Mouse (Mus musculus) hindbrain, embryonic 14.5 days (tissue): ENCODE results near the gene Urgcp. TPM values are rescaled to one million over a fixed set of nuclear protein-coding genes. Genes with fewer than 3 reads are reported as not detected.

Experiments used
- ATAC-seq: fragments of 200-750 bp; cut with Nextera tagmentation; 2 replicates; pipeline ENCODE4 v1.8.0; 2017; ENCODE audit warnings: moderate number of reproducible peaks, mild to moderate bottlenecking, moderate TSS enrichment, moderate library complexity; ENCODE audit not compliant: low FRiP score
- DNase-seq: peaks from one replicate; pipeline ENCODE4 v3.0.0-alpha.2; 2015; ENCODE audit warnings: low spot score
- H3K27ac ChIP-seq: fragments of 300-500 bp; sonication (generic); 2 replicates; pipeline ENCODE4 v1.5.1; 2014; ENCODE audit warnings: mild to moderate bottlenecking, moderate library complexity
- H3K27me3 ChIP-seq: fragments of 300-500 bp; sonication (generic); 2 replicates; pipeline ENCODE4 v1.6.1; 2014; ENCODE audit warnings: mild to moderate bottlenecking, low read length, mixed read lengths; ENCODE audit not compliant: control insufficient read depth, insufficient read depth
- H3K36me3 ChIP-seq: fragments of 300-500 bp; sonication (generic); replicated peaks from 2 replicates; pipeline ENCODE4 v1.6.1; 2014; ENCODE audit not compliant: control insufficient read depth, insufficient read depth
- H3K4me1 ChIP-seq: fragments of 300-500 bp; sonication (generic); replicated peaks from 2 replicates; pipeline ENCODE4 v1.6.1; 2014; ENCODE audit warnings: antibody characterized with exemption, low read length, mixed read lengths; ENCODE audit not compliant: control insufficient read depth, insufficient read depth
- H3K4me2 ChIP-seq: fragments of 300-500 bp; sonication (generic); replicated peaks from 2 replicates; pipeline ENCODE4 v1.6.1; 2014; ENCODE audit warnings: mild to moderate bottlenecking, moderate library complexity
- H3K4me3 ChIP-seq: fragments of 300-500 bp; sonication (generic); replicated peaks from 2 replicates; pipeline ENCODE4 v1.5.1; 2014; ENCODE audit warnings: mild to moderate bottlenecking, low read length
- H3K9ac ChIP-seq: fragments of 300-500 bp; sonication (generic); 2 replicates; pipeline ENCODE4 v1.6.1; 2014
- H3K9me3 ChIP-seq: fragments of 300-500 bp; sonication (generic); 2 replicates; pipeline ENCODE4 v1.6.1; 2016; ENCODE audit warnings: low read length; ENCODE audit not compliant: control insufficient read depth
- WGBS: fragments of 180-500 bp; shearing (Covaris S2); extraction: QIAGEN DNeasy Blood & Tissue Kit; methylation state at CpG from one replicate; pipeline ENCODE4 v1.1.7; 2014; 5-methylcytosine and 5-hydroxymethylcytosine counted together
- polyA plus RNA-seq: library from polyadenylated mRNA; unstranded; fragments of >200 nt; fragmentation: Nextera tagmentation; extraction: Ambion mirVana; gene quantifications from 2 replicates; pipeline ENCODE4 v1.2.1, GENCODE M21; 2014

Gene Urgcp
- polyA plus RNA-seq, 1 experiment from 2014 or later = 26.8 TPM

DNA sequence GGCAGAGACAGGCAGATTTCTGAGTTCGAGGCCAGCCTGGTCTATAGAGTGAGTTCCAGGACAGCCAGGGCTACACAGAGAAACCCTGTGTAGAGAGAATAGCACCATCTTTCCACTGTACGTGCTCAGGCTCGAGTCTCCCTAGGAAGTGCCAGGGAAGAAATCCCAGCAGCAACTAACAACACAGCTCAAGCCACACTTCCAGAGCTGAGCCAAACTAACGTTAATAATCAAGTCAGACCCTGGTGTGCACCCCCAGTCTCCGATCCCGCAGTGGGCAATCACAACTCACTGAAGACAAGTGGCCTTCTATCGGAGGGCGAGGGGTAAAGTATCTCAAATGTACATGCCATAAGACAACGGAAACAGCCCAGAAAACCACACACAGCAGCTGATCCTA, 32.6 kb downstream of the Urgcp start:
- H3K4me2 ChIP-seq = no peak overlapping the region
- H3K4me1 ChIP-seq = 0 out of 2 replicates have a peak, but pooled peaks cover 4% of the 10 kb centered on the region
- H3K27ac ChIP-seq = no peak overlapping the region
- no peaks in the 10 kb centered on the region for H3K27me3 ChIP-seq
- ATAC-seq = no peak
- no peaks in the 10 kb centered on the region for H3K9me3 ChIP-seq
- H3K36me3 ChIP-seq = no peaks in the 10 kb centered on the region
- H3K9ac ChIP-seq = no peak overlapping the region
- 94% methylated on average over 9 of the region's 9 CpGs for WGBS
- no peak overlapping the region for H3K4me3 ChIP-seq
- DNase-seq = no peak

DNA sequence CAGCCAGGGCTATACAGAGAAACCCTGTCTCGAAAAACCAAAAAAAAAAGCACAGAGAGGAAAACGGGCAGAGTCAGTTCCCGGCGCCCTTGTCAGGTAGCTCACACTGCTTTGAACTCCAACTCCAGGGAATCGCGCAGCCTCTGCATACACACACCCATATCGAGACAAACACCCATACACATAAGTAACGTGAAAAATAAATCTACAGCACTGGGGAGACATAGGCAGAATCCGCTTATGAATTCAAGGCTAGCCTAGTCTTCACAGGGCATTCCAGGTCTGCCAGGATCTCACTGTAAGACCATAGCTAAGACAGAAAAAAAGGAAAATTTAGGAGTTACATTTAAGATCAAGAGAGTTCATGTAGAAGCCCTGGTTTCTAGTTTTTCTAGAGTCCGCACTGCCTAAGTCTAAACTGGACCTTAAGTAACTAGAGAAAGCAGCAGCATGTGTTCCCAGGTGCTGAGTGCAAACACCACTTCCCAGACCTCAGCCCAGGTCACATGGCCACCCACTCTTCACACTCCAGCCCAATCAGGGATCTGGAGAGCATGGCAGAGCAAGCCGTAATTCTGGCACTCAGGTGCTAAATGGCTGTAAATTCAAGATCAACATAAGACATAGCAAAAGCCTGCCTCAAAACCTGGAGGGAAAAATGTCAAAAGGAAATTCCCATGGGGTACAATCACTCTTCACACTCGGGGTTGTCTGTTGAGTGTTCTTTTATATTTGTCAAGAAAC, 43.4 kb downstream of the Urgcp start:
- DNase-seq (no peak), ATAC-seq (no peak)
- no peak overlapping the region for H3K4me3 ChIP-seq
- no peak overlapping the region for H3K9ac ChIP-seq
- H3K4me1 ChIP-seq = no peaks in the 10 kb centered on the region
- WGBS = 93% methylated on average over 12 of the region's 12 CpGs
- no peaks in the 10 kb centered on the region for H3K27me3 ChIP-seq
- H3K9me3 ChIP-seq = no peaks in the 10 kb centered on the region
- no peak overlapping the region for H3K27ac ChIP-seq
- no peak overlapping the region for H3K4me2 ChIP-seq
- H3K36me3 ChIP-seq = peaks cover 51% of the 10 kb centered on the region

DNA sequence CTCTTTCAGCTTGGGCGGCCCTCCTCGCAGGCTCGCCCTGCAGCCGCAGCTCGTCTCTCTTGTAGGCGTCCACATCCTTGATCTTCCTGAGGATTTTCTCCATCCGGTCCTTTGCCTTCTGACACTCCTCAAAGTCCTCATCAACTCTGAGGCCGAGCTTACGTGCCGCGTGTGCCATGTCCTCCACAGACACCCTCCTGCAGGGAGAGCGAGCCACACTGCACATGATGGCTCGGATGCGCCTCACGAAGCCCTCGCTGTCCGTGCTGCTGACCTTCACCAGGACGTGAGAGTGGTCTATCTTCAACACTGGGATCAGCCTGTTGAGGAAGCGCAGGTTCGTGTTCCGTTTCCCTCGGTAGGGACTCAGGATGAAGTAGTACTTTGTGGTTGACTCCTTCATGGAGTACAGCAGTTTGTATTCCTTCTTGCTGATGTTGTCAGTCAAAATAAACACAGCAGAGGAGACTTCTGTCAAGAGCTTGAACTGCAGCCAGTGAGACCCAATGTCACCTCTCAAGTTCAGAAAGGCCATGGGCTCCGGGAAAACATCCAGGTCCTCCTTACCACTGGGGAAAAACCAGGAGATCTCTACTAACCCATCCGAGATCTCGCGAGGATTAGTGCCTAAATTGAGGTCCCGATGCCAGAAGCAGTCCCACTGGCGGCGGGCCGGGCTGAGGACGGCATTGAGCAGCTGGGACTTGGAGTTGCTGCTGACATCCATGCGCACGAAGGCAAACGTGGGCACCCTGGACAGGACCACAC, 45.1 kb downstream of the Urgcp start:
- H3K36me3 ChIP-seq = peaks cover 48% of the 10 kb centered on the region
- H3K4me1 ChIP-seq = no peaks in the 10 kb centered on the region
- no peak overlapping the region for H3K27ac ChIP-seq
- H3K4me2 ChIP-seq = no peak overlapping the region
- no peaks in the 10 kb centered on the region for H3K27me3 ChIP-seq
- ATAC-seq (no peak), DNase-seq (no peak)
- no peak overlapping the region for H3K9ac ChIP-seq
- WGBS = 94% methylated on average over 34 of the region's 34 CpGs
- H3K9me3 ChIP-seq = no peaks in the 10 kb centered on the region
- no peak overlapping the region for H3K4me3 ChIP-seq

DNA sequence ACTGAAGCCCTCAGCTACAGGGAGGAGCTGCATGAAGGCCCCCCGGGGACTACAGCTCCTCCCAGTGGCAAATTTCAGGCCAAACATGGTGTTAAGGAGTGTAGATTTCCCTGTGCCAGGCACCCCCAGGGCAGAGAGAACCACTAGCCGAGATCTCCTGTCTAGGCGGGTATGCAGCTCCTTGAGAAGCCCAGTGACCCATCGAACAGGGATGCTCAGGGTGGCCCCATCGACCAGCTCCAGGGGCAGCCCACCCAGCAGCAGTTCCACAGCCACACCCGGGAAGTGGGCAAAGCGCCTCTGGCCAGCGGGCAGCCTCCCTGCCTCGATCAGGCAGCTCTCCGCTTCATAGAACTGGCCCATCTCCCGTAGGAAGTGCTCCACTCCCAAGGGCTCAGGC, 45.9 kb downstream of the Urgcp start:
- H3K4me1 ChIP-seq = no peaks in the 10 kb centered on the region
- 91% methylated on average over 11 of the region's 11 CpGs for WGBS
- no peak for DNase-seq
- no peak for ATAC-seq
- no peak overlapping the region for H3K4me2 ChIP-seq
- no peak overlapping the region for H3K27ac ChIP-seq
- H3K4me3 ChIP-seq = no peak overlapping the region
- H3K36me3 ChIP-seq = peaks cover 45% of the 10 kb centered on the region
- no peak overlapping the region for H3K9ac ChIP-seq
- H3K27me3 ChIP-seq = no peaks in the 10 kb centered on the region
- H3K9me3 ChIP-seq = no peaks in the 10 kb centered on the region

DNA sequence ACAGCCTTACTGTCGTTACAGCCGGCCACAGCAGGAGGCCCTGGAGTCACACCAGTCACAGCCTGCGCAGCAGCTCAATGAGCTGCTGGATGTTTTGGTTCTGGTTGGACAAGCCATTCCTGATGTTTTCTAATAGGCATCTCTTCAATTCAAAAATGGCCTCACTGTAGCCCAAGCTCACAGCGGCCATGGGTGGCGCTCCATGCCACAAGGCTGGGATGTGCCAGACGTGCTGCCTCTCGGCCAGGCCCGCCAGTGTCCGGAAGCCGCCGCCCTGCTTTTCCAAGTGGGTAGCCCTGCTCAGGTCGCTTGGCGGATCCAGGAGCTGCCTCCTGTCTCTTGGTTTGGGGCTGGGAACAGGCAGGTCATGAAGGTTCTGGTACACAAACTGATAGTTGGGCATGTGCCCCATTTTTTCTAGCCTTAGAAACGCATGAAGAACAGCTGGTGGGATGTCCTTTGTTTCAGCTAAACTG, 46.5 kb downstream of the Urgcp start, which contains the start of gene Mrps24:
Gene Mrps24, minus strand, starts transcription at position 51 of the 476 bp plus-strand sequence.
- H3K36me3 ChIP-seq = peaks cover 45% of the 10 kb centered on the region

DNA sequence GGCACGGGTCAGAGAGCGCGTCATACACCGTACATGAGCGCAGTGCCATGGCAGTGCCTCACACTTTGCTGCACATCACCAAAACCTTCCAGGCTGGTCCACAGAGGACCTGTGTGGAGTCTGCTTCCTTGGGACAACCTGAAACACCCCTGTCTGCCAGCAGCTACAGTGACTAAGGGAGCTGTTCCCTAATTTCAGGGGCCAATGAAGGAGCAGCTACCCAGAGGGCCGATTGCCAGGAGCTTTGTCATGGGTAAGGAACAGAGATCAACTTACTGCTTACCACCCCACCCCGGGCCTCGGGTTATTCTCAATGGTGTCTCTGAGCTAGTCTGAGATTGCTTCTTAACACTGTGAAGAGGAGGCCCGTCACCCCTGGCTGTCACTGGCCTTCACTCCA, 47.0 kb downstream of the Urgcp start:
- DNase-seq (no peak), ATAC-seq (no peak)
- no peak overlapping the region for H3K9ac ChIP-seq
- 92% methylated on average over 9 of the region's 9 CpGs for WGBS
- no peaks in the 10 kb centered on the region for H3K4me1 ChIP-seq
- peaks cover 45% of the 10 kb centered on the region for H3K36me3 ChIP-seq
- no peaks in the 10 kb centered on the region for H3K9me3 ChIP-seq
- no peaks in the 10 kb centered on the region for H3K27me3 ChIP-seq
- H3K4me2 ChIP-seq = no peak overlapping the region
- H3K4me3 ChIP-seq = no peak overlapping the region
- no peak overlapping the region for H3K27ac ChIP-seq

More for the DNA sequence above, 46.5 kb downstream of the Urgcp start, which contains the start of gene Mrps24:
- ATAC-seq (no peak), DNase-seq (no peak)
- Histone ChIP-seq H3K4me1 (no peaks in the 10 kb centered on the region), H3K9me3 (no peaks in the 10 kb centered on the region), H3K4me3 (no peak within 1 kb of the TSS), H3K9ac (no peak within 1 kb of the TSS), H3K4me2 (no peak within 1 kb of the TSS), H3K27me3 (no peaks in the 10 kb centered on the region), H3K27ac (no peak within 1 kb of the TSS)
- WGBS = 82% methylated on average over 14 of the region's 14 CpGs

DNA sequence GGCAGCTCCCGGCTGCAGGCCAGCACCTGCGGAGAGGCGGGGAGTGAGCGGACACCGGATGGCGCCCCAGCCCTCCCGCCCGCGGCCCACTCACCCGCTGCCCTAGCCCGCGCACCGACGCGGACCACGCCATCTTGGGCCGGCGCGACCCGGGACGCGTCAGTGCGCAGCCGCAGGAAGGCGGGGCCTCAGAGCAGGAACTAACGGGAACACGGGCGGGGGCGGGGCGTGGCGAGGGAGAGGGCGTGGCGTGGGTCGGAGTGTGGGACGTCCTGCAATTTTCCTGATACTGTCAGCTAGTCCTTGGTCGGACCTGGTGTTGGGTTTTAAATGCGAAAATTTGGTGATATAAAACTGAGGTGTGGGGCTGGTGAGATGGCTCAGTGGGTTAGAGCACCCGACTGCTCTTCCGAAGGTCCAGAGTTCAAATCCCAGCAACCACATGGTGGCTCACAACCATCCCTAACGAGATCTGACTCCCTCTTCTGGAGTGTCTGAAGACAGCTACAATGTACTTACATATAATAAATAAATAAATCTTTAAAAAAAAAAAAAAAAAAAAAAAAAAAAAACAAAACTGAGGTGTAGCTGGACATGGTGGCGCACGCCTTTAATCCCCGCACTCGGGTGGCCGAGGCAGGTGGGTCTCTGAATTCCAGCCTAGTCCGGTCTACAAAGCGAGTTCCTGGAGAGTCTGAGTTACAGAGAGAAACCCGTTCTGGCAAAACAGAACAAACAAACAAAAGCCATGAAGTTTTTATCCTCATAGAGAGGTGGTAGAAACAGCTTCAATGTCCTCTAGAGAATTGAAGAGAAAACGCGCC, 54.4 kb downstream of the Urgcp start:
- Histone ChIP-seq H3K4me3 (peak overlapping the region; percentile 86), H3K9ac (peak overlapping the region; percentile 86), H3K36me3 (peaks cover 23% of the 10 kb centered on the region), H3K4me1 (peaks cover 14% of the 10 kb centered on the region), H3K4me2 (peak overlapping the region; percentile 70), H3K27me3 (no peaks in the 10 kb centered on the region), H3K27ac (peak overlapping the region; percentile 79), H3K9me3 (no peaks in the 10 kb centered on the region)
- DNase-seq = peak; percentile 91
- WGBS = 25% methylated on average over 41 of the region's 50 CpGs
- peak; percentile 95 for ATAC-seq

DNA sequence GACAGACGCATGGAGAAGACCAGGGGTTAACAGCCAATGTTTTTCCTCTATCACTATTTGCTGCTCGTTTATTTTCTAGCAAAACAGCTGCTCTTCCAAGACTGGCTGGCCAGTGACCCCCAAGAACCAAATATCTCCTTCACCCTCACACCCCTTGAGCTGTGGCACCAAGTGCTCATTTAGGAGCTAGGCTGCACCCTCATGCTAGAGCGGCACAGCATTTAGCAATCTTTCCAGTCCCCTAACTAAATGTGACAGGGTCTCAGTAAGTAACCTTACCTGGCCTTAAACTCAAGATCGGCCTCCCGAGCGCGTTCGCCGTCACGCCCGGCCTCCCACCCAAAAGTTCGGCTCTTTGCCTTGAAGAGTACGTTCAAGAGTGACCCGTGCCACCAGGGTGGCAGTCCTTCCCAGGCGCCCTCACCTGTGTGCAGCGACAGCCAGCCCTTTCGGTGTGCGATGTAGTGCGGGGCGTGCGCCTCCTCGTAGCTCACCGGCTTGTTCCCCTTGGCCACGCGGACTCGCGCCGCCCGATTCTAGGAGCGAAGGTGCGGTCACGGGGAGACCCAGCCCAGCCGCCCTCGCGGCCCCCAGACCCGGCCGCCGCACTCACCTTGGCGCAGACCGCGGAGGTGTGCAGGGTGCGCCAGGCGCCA, 55.2 kb downstream of the Urgcp start:
- DNase-seq = no peak
- Histone ChIP-seq H3K4me3 (peak overlapping the region; percentile 86), H3K27me3 (no peaks in the 10 kb centered on the region), H3K9ac (peak overlapping the region; percentile 86), H3K4me2 (peak overlapping the region; percentile 70), H3K27ac (peak overlapping the region; percentile 79), H3K4me1 (peaks cover 14% of the 10 kb centered on the region), H3K36me3 (peaks cover 25% of the 10 kb centered on the region), H3K9me3 (no peaks in the 10 kb centered on the region)
- peak; percentile 75 for ATAC-seq
- under 1% methylated on average over 43 of the region's 43 CpGs for WGBS
